Mouse (Mus musculus) kidney, adult 9 months (tissue): ENCODE measurements at regions not wholly inside any gene's neighbourhood (a gene's known extent, or its start where the extent isn't known, plus 50 kb on each side); places are given as distances from the start of the nearest gene placed in this dataset.

Experiments used
- DNase-seq: peaks from one replicate; pipeline ENCODE4 v3.0.0; 2022

DNA sequence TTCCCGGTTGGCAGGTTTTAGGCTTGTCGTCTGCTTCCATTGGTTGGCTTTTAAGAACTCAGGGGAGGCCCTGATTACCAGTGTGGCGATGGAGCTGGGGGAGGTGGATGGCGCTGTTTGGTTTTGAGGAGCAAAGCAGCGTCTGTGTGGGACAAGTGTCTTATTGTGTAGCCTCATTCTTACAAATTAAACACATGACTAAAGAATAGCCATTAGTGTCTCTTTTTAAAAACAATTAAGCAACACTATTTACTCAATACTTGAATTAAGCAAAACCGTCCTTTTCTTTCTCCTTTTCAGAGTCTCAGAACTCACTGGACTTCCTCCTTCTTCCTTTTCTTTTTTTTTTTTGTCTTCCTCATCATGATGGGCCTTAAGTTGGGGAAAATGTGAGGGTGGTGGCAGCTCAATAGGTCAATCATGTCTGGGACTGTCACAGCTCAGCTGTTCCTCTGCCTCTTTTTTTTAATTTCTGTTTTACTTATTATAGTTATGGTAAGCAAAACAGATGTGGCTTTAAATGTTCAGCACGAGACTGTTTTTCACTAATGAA is 89.1 kb downstream of the Kcnrg start:
- DNase-seq: no peak

- no peak for DNase-seq
These were observed 89.8 kb downstream of the Kcnrg start for GRCm38 (mm10) chr14:61696886-61697554.

DNA sequence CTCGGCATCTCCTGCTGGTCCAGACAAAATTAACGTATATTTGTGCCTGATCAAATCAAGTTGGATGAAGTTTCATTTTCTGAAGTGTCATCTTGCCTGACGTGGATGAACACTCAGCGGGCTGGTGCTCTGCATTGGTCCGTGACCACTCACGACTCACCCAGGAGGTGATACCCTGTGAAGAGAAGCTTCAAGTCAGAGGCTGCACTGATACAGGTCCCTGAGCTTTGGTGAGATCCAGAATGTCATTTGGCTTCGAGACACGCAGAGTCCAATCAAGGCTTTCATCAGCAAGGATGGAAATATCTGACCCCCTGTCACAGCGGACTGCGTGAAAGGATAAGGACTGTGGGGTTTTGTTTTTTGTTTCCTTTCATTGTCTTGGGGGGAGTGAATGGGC is 90.4 kb downstream of the Kcnrg start:
- DNase-seq: no peak

GRCm38 (mm10) chr14:61698358-61699055 is 91.2 kb downstream of the Kcnrg start:
- DNase-seq: no peak

GRCm38 (mm10) chr14:61699638-61700037 is 92.4 kb downstream of the Kcnrg start:
- no peak for DNase-seq

DNA sequence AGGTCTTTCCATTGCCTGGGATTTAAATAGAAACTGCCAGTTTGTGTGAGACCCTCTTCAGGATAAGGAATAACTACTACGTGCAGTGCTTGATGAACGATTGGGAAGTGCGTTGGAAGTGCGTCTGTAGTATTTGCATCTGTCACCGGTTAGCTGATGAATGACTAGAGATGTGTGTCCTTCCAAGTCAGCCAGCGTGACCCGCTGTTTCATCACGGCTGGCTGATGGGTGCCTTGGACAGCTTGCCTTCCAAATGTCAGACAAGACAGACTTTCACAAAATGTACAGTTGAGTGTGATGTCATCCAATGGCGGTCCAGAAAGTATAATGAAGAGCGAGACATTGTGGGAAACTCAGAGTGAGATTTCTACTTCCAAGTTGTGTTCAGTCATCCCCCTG is 93.9 kb downstream of the Kcnrg start:
- DNase-seq: no peak

GRCm38 (mm10) chr14:61703916-61704315 is 96.7 kb downstream of the Kcnrg start:
- DNase-seq: no peak

DNA sequence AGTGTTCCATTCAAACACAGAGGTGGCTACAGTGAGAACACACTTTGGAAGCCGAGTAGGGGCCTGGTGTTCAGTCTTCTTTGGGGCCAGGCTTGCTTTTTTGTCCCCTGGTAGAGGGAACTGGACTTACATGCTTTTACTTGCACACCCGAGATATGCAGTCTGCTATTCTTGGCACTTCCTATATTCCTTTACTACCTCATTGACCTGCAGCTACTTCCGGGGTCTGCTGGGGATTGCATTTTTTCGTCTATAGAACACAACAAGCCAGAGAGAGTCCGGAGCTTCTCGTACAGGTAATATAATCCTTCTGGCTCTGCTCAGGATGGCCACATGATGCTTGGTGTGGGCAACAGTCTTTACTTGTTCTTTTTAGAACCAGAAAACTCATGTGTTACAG is 99.7 kb downstream of the Kcnrg start:
- no peak for DNase-seq

GRCm38 (mm10) chr14:61708331-61708730 is 101.1 kb downstream of the Kcnrg start:
- DNase-seq: no peak

DNA sequence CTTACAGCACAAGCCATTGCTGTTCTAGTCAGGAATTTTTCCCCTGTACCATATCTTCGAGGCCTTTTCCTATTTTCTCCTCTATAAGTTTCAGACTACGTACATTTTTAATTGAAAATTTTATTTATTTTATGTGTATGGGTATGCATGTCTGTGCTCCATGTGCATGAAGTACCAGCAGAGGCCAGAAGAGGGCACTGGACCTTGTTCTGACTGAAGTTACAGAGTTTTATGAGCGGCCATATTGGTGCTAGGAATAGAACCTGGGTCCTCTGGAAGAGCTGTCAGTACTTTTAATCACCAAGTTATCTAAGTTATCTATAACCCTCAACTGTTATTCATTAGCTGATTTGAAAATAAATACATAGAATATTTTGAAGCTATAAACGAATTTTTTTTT is 108.5 kb downstream of the Kcnrg start:
- no peak for DNase-seq

GRCm38 (mm10) chr14:61718392-61719124 is 111.3 kb downstream of the Kcnrg start:
- no peak for DNase-seq

DNA sequence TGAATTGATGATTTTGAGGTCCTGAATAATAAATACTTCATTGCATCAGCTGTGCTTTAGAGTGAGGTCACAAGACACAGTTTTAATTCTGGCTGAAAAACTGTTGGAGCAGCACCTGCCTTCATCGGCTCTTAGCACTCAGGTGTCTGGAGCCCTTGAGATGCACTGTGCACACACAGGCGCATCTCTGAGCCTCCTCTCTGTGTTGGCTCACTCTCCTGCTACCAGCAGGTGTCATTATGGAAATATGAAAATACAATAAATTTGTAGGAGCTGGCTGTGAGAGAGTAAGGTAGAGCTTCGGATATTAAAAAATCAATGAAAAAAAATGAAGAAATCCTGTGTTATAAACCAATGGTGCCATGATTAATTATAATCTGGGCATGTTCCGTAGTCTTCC is 114.0 kb downstream of the Kcnrg start:
- DNase-seq: no peak

GRCm38 (mm10) chr14:61724942-61725341 is 117.7 kb downstream of the Kcnrg start:
- DNase-seq: no peak

GRCm38 (mm10) chr14:61728562-61728961 is 121.3 kb downstream of the Kcnrg start:
- DNase-seq: no peak

- DNase-seq: no peak
These were observed 128.3 kb downstream of the Kcnrg start for GRCm38 (mm10) chr14:61735541-61735940.

DNA sequence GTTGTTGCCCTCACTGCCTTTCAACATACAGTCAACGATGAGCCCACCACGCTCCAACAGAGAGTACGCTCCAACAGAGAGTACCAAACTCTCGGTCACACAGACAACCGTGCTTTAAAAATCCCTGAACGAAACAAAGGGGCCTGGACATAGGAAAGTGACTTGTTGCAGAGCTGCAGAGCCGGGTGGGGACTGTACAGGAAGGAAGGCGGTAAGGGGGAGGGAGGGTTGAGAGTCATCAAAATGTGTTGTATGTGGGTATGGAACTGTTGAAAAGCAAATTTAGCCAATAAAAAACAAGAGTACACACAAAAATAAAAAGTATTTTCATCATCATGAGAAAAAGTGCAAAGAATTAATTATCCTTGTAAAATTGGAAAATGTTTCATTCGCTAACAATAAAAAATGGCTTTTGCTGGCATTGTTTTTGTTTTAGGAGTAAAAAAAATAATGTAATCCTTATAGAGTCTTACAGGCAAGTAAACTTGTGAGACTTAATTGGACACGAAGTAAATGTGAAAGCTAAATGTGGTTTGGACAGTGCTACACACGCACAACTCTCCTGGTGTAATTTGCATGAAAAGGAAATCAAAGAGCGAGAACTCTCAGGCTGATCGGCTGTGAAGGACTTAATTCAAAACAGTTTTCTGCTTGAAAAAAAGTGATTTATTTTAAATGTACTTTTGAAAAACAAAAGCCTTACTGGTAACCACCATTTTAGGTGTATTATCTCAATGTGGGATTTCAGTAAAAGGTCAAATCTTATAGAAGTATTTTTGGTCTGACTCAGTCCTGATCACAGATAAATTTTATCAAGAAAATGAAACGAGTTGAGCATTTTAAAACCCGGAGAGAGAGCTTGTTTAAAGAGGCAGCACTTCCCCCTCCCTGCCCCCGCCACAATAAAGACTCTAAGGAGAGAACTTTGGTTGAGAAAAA is 129.4 kb downstream of the Kcnrg start:
- DNase-seq: no peak

- DNase-seq: peak; percentile 87
These were observed 130.3 kb downstream of the Kcnrg start for GRCm38 (mm10) chr14:61737504-61738040.

DNA sequence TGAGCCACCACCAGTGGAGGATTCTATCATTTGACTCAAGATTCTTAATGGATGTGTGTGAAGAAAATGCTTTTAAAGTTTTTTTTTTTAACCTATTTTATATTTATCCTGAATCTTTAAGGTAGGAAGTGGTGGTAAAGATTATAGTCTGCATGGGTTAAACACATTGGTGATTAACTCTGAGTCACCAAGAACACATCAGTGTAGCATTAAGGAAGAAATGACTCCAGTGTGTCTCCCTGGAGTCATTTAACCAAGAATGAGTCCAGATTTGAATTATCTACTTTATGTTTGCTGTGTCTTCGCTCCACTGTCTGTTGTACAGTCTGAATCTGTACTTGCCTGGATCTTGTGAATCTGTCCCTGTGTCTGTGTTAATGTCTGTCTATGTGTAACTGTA is 132.2 kb downstream of the Kcnrg start:
- DNase-seq: no peak

- DNase-seq: no peak
These were observed 136.7 kb downstream of the Kcnrg start for GRCm38 (mm10) chr14:61743855-61744408.

DNA sequence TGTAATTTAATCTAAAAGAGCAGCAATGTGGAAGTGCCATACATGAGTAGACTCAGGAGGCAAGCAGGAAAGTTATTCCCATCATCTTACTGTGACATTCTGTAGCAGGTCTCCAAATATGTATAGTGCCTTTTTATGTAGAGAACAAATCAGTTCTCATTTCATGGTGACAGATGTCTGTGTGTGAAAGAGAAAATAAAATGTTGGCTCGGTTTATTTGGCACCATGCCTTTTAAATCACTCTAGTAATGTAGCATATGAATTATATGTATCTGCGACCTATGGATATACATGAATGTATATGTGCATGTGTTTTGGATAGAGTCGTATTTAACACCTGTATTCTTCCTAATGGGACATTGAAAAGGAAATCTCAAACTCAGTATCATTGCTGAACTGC is 146.2 kb downstream of the Kcnrg start:
- no peak for DNase-seq

GRCm38 (mm10) chr14:61756651-61757050 is 149.4 kb downstream of the Kcnrg start:
- DNase-seq: no peak
